Mouse (Mus musculus) cortical plate, adult 2 months (tissue): ENCODE data around the gene Myo3a.

Experiments
- CTCF ChIP-seq: fragments of 200-500 bp; IDR thresholded peaks from 2 replicates; pipeline ENCODE4 v1.5.1; 2011; ENCODE audit warnings: mild to moderate bottlenecking, control low read depth, low read length; ENCODE audit not compliant: insufficient read depth; ENCODE audit errors: extremely low read depth
- POLR2A ChIP-seq: fragments of 200-500 bp; IDR thresholded peaks from 2 replicates; pipeline ENCODE4 v1.6.1; 2011; ENCODE audit warnings: mild to moderate bottlenecking, low read length, control low read depth; ENCODE audit not compliant: insufficient read depth; ENCODE audit errors: extremely low read depth

GRCm38 (mm10) chr2:22634766-22635165 is 407.5 kb downstream of the Myo3a start:
- TF ChIP-seq POLR2A (no peak), CTCF (peak; percentile 32; the same call in 1 of the 2 replicates)
